Mouse (Mus musculus): ENCODE measurements around the gene Adk.
"Not testable (repeated sequence)": the region's sequence is repeated elsewhere in the genome, so short reads cannot be mapped to it uniquely, and the experiment has no call there.

Gene Adk

DNA sequence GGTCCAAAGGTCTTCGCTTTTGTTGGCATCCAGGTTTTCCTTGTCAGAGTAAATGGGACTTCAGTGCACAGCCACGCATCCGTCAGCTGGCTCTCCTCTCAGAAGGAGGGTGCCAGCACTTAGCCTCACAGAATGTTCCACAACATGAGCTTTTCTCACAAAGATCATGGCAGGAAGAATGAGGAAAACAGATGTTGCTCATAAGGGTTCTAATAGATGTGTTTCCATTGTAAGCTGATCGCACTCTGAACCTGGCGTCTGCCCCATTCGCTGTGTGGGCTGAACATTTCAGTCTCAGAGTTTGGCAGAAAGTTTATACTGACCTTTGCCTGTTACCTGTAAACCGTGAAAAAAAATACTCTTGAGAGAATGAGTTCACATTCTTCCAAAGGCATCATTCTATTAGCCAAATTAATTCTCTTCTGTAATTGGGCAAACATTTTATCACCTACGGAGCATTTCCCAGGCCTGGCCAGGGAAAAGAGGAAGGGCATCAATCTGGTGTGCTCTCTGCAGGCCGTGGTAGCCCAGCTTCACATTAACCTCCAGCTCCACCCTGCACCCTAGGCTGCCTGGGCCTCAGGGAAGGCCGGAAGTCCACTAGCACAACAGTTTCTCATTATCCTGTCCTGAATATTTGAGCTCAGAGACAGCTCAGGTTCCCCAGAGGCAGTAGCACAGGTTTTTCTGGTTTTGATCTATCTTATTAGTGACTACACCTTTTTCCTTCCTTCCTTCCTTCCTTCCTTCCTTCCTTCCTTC lies 389.6 kb downstream of the Adk start:
- DNase-seq, result peak; percentile 15

DNA sequence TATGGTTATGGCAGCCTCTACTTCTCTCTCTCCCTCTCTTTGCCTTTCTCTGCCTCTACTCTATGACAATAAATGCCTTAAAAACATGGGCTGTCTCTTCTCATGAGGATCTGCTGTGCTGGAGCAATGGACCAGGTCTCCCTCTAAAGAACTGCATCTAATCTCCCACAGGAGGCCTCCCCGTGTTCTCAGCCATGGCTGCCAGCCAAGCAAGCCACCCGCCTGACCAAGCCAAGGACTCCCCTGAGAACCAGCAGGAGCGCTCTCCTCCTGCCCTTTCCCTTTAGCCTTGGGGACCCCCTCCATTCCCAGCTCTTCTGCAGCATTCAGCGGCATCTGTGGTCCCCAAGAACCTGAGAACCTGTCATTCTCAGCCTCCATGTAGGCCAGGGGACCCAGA lies 400.2 kb downstream of the Adk start:
- DNase-seq, result no peak

DNA sequence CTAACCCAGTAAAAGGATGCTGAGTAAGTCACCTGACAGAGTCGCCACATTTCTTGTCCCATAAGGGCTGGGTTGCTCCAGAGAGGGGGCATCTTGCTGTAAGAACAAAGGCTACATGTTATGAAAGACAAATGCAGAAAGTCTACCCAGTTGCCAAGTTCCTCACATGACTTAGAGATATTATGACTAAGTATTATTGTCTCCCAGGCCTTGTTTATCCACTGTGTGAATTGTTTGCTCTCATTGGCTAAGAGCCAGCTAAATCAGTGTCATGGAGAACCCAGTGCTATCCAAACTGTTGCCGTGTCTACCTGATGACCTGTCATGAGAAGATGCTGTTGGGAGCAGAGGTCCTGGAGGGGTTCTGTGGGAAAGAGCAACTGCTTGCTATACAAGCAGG lies 401.5 kb downstream of the Adk start:
- no peak for DNase-seq

DNA sequence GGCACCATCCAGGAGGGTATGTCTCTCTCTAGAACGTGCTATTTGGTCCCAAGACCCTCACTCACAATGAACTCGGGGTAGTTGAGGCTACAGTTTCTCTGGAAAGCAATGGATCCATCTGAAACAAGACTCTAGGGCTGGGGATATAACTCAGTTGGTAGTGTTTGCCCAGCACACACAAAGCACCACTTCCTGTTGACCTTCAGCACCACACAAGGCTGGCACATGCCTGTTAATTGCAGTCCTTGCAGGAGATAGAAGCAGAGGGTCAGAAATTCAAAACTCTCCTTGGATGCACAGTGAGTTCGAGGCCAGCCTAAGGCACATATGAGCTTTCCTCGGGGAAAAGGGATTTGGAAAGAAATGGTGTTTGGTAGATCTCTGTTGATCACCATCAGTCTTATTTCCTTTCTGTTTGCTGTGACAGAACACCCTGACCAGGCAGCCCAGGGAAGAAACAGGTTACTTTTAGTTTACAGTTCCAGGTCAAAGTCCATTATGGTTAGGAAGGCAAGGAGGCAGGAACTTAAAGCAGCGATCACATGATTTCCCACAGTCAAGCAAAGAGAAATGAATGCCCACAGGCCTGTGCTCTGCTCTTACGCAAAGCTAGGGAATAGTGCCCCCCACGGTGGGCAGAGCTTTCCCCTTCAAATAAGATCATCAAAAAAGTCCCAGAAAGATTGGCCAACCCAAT lies 403.4 kb downstream of the Adk start:
- DNase-seq, result no peak

DNA sequence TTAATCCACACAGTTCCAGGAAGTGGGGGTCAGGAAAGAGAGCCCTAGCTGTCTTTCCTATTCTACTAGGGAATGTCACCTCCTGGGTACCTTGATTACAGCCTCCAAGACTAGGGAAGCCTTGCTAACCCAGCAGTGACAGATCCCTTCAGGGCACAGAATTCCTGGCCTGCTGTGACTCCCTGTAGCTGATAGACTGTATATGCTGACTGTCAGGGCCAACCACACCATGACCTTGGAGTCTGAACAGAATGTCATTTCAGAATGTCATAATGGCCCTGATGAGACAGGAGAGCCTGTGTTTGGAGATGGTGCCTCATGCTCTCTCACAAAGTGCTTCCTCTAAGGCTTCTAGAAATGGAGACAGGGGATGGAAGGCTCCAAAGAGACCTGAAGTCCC lies 404.2 kb downstream of the Adk start:
- no peak for DNase-seq

DNA sequence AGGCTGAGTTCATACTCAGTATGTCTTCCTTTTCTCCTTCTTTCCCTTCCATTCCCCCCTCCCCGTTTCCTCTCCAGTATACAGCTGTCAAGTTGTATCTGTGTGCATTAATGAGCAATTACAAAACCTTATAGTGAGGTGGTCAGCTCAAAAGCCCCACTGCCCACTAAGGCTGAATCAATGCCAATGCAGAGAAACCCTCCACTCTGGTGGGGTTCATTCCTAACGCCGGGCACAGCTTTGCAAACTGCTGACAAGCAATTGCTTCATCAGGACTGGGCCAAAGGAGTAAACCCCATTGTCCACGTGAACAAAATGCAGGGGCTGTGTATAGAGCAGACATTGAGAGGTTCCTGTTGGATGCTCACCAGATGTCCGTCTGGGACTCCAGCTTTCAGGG lies 405.5 kb downstream of the Adk start:
- no peak for DNase-seq

DNA sequence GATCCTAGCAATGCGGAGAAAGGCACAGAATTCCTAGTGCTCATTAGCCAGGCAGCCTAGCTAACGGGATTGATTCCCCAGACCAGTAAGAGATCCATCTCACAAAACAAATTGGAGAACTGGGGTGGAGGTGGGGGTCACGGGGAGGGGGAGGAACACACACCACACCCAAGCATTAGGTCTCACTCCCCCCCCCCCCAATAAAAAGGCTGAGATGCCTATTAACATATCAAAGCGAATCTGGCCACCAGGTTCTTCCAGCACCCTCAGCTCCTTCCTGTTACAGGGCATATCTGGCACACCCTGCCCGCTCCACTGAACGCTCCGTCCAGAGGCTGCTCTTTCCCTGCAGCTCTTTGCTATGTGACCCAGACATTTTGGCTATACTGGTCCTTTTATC lies 406.3 kb downstream of the Adk start:
- DNase-seq, result no peak

DNA sequence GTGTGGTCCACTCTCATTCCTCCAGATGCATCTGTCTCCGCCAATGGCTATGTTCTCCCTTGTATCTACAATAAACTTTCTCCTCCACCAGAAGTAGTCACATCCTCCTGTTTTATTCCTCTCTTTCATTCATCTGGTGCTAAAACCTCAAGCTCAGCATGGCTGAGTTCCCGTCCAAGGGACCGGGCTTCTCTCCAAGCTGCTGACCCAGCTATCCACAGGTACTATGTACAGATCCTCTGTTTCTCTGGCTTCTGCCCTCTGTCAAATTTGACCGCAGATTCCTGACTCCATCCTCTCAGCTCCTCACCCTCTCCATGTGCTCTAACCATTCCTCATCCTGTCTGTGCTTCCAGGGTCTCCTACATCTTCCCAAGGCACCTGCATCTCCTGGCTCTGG lies 406.8 kb downstream of the Adk start:
- no peak for DNase-seq

DNA sequence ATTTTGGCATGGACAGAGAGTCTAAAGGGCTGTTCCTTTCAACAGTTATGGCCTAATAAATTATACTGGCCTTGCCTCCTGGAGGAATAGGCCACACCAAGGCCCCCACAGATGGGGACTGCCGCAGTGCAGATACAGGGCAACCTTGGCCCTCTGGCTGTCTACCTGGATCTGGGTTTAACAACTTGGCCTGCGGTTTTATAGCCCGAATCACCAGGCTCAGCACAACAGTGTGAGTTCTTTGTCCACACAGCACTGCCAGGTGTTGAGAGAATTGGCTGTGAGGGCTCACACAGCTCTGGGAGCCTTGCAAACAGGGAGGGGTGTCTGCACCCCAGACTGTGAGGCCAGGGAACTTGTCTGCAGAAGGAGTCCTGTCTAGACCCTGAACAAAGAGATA lies 410.0 kb downstream of the Adk start:
- no peak for DNase-seq

DNA sequence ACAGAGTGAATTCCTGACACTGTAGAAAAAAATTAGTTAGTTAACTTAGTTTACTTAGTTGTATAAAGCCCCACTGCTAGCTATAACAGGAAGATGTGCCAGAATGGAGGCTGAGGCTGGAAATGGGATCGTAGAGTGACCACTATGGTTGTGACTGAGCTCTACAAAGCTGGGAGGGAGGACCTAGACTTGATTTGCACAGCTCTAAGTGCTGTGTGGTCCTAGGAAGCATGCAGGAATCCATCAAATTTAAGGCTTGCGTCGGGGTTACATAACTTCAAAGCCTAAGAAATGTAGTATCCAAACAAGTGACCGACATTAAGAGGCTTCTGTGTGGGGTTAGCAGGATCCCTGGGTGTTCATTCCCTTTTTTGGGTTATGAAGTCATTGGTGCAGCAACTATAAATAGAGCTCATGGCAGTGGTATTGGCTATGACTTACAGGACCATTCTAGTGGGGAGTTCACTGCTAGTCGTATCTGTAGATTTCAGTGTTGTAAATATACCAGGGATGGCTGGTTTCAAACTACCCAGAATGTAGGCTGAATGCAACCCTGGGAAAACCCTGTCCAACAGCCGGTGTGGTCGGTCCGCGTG lies 410.8 kb downstream of the Adk start:
- DNase-seq, result peak; percentile 18

DNA sequence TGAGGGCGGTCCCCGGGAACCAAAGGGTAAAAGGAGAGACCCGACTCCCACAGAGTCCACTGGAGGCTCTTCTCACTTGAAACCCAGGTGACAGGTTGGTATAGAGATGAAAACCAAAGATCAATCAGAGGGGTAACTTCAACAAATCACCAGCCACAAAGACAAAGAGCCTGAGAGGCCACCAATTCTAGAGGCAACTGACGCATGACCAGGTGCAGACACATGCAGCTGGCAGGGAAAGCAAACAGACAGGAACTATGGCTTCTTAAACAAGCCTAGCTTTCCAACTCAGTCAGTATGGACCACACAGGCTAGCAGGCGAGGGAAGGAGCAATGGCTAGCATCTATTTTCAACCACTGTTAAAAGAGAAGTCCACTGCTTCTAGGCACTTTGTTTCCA lies 418.0 kb downstream of the Adk start:
- DNase-seq, result no peak

DNA sequence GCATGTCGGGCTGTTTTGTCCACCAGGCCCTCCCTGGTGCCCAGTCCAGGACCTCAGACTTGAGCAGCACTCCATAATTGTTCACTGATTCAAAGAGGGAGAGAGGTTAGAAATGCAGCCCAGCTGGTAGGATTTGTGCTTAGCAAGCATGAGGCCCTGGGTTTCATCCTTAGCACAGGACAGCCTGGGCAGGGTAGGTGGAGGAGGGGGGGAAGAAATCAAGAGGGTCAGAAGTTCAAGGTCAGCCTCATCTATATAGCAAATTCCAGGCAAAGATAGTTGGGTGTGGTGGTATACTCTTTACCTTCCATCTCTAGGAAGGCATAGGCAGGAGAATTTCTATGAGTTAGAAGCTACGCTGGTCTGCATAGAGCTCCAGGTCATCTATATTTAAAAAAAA lies 419.6 kb downstream of the Adk start:
- no peak for DNase-seq

DNA sequence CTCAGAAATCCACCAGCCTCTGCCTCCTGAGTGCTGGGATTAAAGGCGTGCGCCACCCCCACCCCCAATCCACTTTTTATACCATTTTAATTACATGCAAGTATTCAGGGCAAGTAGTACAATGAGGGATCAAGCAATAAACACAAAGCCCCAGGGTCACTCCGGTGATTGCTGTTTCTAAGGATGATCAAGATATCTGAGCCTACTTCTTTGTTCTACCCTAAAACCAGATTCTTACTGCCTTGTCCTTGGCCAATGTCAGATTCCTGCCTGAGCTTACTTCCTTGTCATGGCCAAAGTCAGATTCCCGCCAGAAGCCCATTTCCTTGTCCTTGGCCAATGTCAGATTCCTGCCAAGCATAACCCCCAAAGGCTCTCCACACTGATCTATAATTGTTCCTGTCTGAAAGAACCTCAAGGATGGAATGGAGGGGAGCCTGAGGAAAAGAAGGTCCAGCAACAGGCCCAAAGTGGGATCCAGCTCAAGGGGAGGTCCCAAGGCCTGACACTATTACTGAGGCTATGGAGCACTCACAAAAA lies 422.3 kb downstream of the Adk start:
- not testable (repeated sequence) for DNase-seq

DNA sequence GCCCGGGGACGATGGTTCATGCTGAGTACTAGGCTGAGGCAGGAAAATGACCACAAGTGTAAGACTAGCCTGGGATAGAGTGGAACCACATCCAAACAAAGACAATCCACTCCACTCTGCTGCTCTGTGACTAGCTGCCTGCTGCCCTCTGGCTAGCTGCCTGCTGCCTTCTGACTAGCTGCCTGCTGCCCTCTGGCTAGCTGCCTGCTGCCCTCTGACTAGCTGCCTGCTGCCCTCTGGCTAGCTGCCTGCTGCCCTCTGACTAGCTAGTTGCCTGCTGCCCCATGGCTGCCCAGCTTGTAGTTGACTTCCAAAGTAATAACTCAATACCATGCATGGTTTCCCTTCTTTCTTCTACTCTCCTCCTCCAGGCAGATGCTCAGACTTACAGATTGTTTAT lies 424.8 kb downstream of the Adk start:
- DNase-seq, result no peak

DNA sequence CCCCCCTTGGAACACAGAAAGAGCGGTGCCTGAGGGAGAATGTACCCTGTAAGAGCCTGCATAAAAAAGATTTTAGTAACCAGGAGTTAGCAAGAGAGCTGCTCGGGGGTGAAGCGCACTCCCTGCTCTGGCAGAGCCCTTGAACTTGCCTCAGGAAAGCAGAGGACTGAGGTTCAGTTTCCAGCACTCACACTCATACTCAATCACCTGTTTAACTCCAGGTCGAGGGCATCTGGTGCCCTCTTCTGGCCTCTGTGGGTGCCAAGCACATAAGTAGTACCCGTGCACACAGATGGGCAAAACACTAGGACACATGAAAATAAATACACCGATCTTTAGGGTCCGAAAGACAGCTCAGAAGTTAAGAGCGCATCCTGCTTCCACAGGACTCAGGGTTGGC lies 427.2 kb downstream of the Adk start:
- DNase-seq, result no peak

DNA sequence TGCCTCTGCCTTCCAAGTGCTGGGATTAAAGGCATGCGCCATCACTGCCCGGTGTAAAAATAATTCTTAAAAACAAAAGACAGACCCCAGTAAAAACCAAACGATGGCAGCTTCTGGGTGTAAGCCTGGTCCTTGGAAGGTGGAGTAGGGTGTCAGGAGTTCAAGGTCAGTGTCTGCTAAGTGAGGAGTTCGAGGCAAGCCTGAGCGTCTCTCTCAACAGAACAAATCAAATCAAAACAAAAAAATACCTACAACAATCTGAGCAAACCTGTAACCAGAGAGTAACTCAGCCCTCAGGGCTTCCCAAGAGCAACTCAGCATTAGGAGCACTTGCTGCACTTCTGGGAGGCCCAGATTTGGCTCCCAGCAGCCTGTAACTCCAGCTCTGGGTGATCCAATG lies 427.8 kb downstream of the Adk start:
- DNase-seq, result no peak

DNA sequence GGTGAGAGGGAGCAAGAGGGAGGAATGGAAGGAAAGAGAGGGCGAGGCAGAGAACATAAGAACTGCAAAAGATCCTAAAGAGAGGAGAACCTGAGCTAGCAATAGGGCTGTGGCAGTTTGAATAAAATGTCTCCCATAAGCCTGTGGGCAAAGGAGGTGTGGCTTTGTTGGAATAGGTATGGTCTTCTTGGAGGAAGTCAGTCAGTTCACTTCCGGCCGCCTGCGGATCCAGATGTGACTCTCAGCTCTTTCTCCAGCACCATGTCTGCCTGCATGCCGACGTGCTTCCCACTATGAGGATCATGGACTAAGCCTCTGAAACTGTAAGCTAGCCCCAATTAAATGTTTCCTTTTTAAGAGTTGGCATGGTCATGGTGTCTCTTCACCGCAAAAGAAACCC lies 428.9 kb downstream of the Adk start, which contains the start of gene Kat6b:
Kat6b (plus strand) TSS at position 204 of the 400 bp plus-strand sequence.
- DNase-seq, result no peak

DNA sequence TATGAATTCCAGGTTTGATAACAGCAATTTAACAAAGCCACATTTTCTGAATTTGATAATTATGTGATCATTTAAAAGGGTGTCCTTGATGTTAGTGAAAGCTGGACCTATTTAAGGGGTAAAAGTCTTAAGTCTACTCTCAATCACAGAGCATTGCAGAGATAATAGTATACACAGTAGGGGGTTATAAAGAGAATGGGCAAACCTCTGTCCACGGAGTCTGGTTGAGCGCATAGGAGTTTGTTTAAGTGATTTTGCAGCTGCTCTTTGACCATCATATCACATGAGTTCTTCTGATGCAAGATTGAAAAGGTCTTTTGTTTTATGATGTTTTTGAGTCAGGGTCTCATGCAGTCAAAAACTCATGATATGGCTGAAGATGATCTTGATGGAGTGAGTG lies 431.8 kb downstream of the Adk start:
- DNase-seq, result no peak

DNA sequence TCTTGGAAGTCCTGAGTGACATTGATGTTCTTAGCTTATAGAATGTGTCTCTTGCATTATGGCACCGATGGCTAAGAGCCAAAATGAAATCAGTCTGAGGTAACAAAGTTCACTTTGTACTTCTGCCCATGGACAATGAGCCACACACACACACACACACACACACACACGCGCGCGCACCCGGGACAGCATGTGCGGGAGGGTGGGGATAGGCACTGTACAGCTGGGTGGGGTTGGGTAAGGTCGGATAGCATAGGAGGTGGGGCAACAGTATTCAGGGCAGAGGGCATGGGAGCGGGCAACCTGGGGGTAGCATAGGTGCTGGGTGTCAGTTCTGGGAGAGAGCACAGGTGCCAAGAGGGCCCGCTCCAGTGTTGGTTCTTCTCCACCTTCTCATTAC lies 432.3 kb downstream of the Adk start:
- DNase-seq, result no peak

DNA sequence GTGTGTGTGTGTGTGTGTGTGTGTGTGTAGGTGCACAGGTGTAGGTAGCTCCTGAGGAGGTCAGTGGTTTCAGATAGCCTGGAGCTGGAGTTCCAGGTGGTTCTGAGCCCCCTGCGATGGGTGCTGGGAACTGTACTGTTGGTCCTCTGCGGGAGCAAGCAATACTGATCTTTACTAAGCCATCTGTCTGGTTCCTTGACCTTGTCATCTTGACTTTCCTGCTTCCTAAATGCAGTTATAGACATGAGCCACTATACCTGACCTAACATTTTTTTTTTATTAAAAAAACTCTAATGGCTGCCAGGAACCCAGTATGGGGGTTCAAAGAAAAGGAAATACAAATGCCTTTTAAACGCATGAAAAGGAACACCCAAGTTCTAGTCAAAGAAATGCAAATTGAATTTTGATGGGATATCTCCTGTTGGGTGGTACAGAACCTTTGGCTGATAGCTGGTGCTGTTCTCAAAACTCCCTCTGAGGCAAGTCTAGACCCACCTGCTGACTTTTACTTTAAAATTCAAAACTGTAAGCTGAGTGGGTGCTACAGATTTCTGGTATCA lies 433.7 kb downstream of the Adk start:
- DNase-seq, result no peak

DNA sequence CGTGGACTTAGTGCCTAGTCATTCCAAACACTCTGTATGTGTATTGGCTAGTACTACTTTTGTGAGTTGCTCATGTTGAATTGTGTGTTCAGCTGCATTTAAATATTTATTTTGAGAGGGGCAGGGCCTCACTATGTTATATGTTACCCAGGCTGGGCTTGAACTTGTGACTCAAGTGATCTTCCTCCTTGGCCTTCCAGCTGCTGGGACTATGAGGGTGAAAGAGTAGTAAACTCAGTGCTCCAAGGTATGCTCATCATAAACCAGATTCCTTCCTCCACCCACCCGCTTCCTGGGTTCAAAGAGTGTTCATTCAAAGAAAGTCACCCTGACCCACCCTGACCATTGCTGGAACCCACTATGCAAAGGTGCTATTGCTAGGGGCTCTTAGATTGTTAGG lies 434.8 kb downstream of the Adk start:
- not testable (repeated sequence) for DNase-seq

DNA sequence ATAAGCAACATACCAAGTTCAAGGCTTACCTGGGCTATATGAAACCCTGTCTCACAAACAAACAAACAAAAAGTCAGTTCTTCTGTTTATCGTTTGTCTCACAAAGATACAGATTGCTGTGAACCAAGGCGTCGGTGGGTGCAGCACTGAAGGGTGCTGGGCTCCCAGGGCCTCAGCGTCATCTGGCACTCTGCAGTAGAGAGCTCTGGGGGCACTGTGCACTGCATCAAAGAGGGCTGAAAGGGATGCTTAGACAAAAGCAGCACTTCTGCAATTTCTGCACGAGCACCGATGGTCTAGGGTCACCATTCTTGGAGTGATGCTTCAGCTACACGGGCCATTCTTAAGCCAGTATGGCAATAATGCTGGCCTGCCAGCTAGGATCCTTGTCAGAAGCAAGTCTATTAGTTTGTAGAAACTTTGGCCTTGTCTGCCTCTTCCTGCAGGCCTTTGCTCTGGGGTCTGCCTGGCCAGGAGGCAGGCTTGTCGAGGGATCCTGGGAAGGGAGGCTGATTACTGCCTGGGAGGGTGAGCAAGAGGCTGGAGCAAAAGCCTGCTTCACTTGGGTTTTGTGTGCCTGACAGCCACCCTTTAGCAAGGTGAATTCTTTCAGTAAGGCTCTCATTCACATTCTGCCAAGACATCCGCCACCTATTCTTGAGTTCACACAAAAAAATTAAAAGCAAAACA lies 436.2 kb downstream of the Adk start:
- DNase-seq, result not testable (repeated sequence)

DNA sequence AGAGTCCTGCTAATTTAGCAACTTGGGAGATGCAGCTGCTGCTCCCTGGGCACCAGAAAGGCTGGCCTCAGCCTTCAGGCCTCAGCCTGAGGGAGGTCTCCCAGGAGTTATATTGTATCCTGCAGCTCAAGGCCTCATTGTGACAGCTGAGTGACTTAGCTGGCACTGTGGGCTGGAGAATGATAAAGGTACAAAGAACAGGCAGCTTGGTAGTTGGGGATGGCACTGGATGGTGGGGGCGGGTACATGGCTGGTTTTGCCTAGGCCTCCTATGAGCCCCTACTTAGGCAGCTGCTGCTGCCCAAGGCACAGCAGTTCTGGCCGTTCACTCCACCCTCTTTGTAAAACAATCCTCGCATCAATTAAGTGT lies 436.7 kb downstream of the Adk start:
- no peak for DNase-seq

Data from kidney, postnatal 10 days (tissue).